Mouse (Mus musculus) kidney, adult 18-20 months (tissue): Measurements from ENCODE around the gene Ccdc151.

Experiments
- DNase-seq: peaks from one replicate; pipeline ENCODE4 v3.0.0; 2021

The Ccdc151 gene

DNA sequence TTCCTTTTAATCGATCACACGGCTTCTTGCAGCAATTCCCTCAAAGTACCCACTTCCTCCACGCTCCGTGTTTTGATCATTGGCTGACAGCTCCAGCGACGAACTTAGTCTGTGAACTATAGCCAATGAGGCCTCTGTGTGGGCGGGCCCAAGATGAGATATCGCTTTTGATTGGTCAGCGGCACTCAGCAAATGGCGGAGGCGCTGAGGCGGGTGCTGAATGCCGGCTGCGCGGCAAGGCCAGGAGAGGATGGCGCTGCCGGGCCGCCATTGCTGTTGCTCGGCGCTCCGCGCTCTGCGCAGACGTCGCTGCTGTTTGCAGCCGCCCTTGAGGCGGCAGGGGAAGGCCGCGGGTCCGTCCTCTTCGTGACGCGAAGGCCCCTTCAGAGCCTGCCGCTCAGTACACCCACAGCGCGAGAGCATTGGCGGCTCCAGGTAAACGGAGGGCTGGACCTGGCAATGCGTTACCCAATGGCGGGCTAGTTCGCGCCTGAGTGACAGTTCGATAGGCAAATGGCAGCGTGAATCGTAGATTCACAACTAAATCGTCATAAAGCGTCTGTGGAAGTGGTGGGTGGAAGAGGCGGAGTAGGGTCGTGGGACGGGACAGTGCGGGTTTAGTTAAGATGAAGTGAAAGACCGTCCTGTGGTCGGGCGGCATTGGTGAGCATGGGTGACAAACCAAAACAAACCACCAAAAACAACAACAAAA is 46.7 kb downstream of the Ccdc151 start, which contains the start of gene Swsap1:
Gene Swsap1, plus strand, starts transcription at position 186 of the 712 bp plus-strand sequence.
- DNase-seq = peak; percentile 100

GRCm38 (mm10) chr9:21955225-21955569 is 47.2 kb downstream of the Ccdc151 start:
- DNase-seq = no peak

- DNase-seq = no peak
Measured at GRCm38 (mm10) chr9:21954635-21955034, 47.8 kb downstream of the Ccdc151 start.

- DNase-seq = no peak
Measured at GRCm38 (mm10) chr9:21953600-21953999, 48.8 kb downstream of the Ccdc151 start.

DNA sequence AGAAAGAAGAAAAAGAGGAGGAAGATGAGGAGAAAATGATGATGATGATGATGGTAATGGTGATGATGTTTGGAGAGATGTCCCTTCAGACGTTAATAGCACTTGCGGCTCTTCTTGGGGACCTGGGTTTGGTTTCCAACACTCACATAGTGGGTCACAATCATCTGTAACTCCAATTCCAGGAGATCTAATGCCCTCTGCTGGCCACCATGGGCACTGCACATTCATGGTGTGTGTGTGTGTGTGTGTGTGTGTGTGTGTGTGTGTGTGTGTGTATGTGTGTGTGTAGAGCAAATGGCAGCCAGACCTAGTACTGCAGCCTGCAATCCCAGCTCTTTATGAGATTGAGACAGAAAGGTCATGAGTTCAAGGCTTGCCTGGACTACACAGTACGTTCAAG is 50.5 kb downstream of the Ccdc151 start:
- no peak for DNase-seq

- DNase-seq = peak; percentile 77
Measured at GRCm38 (mm10) chr9:21950322-21950721, 52.1 kb downstream of the Ccdc151 start.

DNA sequence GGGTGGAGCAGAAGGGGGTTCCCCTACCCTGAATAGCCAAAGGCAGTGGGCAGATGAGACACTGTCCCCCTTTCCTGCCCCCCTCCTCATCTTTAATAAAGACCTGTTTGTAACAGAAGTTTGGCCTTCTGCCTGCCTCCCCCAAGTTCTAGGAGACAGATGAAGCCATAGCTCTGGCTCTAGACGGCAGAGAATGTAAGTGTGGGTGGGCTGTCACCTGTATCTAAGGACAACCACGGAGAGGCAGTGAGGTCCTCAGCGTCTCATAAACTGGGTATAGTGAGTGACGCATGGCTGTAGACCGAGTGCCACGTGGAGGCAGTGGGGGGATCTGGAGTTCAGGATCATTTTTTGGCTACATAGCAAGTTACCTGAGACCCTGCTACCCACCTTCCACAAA is 53.6 kb downstream of the Ccdc151 start:
- DNase-seq = no peak

DNA sequence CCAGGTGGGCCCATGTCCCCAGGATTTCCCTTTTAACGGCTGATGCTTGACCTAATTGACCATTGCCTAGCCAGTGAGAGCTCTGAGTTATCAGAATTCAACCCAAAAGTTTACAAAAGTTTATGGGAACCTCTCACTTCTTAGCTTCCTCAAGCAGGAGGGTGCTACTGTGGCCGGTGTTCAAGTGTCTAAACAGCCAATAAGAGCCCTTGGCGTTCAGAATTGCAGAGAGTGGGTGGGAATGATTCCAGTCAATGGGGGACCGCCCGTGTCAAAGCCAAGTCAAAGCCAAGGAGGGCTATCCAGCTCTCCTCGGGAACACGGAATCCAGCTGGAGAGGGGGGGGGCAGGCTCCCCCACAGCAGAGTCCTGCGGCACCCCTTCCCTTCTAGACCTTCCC is 54.3 kb downstream of the Ccdc151 start:
- DNase-seq = no peak

DNA sequence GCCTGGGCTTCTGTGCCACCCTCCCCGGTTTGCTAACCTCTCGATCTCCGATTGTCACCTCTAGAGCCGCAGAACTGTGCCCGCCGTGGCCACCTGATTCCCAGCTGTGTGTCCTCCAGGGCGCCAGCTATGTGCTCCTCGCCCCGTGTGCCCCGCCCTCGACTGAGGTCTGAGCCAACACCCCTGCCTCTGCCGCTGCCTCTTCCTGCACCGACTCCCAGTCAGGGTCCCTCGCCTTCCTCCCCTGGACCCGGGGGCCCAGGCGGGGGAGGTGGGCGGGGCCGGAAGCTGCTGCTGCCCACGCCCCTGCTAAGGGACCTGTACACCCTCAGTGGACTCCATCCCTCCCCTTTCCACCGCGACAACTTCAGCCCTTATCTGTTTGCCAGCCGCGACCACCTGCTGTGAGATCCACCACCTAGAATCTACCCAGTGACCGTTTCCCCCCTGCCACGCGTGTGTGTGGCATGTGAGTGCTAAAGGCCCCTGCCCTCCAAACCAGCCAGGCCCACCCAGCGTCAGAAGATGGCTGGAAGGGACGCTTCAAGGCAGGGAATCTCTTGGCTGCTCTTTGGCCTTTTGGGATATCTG is 54.8 kb downstream of the Ccdc151 start:
- DNase-seq = no peak

DNA sequence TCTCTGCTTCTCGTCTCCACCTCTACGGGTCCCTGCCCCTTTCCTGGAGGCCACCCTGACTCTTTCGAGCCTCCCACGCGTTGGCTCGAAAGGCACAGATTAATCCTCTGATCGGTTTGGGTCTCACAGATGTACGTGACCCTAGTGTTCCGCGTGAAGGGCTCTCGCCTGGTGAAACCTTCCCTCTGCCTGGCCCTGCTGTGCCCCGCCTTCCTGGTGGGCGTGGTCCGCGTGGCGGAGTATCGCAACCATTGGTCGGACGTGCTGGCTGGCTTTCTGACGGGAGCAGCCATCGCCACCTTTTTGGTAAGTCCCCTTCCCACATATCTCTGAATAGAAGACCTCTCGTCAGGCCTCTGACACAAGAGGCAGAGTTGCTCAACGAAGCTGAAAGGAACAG is 58.2 kb downstream of the Ccdc151 start:
- DNase-seq = no peak

DNA sequence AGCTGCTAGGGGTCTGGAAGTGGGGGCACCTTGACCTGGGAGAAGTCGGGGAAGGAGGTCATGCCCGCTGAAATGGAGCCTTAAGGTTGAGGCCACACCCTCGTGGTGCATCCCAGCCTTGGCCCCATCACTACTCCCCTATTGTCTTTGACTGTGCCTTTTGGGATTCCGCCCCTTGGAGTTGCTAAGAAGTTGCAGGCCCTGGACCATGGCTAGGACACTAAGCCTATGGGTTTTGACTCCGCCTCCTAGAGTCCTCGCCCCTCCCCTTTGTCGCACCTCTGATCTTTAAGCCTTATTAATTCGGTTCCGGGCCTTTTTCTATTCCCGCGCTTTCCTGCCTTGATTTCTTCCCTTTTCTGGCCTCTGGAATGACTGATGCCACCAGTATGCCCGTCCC is 58.8 kb downstream of the Ccdc151 start:
- DNase-seq = no peak

GRCm38 (mm10) chr9:21943046-21943445 is 59.4 kb downstream of the Ccdc151 start:
- no peak for DNase-seq
